Mouse (Mus musculus) embryonic stem cell, embryonic (primary cell): ENCODE measurements around the gene Tnrc6b.

Source experiments
- CTCF ChIA-PET, 4 experiments: fragments of 300-600 bp in 2 of 4; fragments of 350-600 bp in 2 of 4; sonication (Branson Sonifier 250); formaldehyde crosslinking; loops; one replicate each; lab custom pipeline; 2022; ENCODE audit warnings: inconsistent platforms in 2 of 4; lab: Charles Lee
- POLR2A ChIA-PET, 4 experiments: fragments of 300-600 bp in 2 of 4; fragments of 350-600 bp in 2 of 4; sonication (Branson Sonifier 250); formaldehyde crosslinking; loops; one replicate each; lab custom pipeline; 2022; ENCODE audit warnings: antibody characterized with exemption in 4 of 4, inconsistent platforms in 1 of 4; lab: Charles Lee

The Tnrc6b gene

DNA sequence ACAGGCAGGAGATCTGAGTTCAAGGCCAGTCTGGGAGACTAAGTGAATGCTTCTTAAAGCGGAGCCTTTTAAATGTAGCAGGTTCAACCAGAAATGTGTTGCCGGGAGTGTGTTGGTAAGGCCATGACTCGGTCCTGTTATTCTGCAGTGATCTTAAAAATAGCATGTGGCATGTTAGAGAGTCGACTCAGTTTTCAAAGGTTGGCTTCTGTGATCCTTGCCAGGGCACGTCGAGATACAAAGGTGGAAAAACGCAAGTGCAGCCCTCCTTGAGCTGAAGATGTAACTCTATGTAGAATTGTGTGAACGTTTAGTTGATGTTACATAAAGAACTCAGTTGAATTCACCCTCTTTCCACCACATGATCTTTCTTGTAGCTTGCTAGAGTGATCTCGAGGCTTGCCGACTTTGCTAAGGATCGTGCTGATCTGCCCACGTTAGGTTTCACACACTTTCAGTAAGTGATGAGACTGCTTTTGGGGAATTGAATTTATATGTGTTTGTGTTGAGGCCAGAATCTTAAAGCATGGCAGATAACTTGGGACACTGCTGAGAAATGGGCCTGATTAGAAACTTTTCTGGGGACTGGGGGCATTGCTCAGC lies 244.8 kb downstream of the Tnrc6b start:
- ChIA-PET POLR2A (interaction anchor here in 3 of 4 experiments (0.7 to 1.5 kb wide), 4 partner anchors 12 to 21 kb away, joined by 3 to 5 read pairs (median 4); partner anchors contain the start of gene Sgsm3 (in 1 of the 3)), CTCF (no interaction called here)

DNA sequence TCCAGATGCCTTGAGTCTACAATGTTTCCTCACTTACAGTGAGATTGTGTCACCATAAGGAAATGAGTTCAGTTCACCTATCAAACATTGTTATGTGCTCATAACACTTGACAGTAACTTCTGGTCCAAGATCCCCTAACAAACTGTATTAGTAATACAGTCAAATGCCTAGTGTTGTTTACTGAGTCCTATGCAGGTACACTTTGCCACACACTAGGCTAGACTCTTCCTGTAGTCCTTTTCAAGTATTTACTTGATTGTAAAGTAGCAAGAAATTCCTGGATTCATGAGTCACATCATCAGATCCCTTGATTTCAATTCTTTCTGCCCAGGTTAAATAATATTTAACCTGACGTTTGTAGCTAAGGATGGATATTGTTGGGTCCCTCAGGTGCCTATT lies 258.3 kb downstream of the Tnrc6b start:
- ChIA-PET POLR2A (interaction anchor here in 2 of 4 experiments (0.5 to 3.3 kb wide), 11 partner anchors 8 to 171 kb away, joined by 3 to 18 read pairs (median 4); partner anchors contain the start of gene Sgsm3 (in 2 of the 2)), CTCF (interaction anchor here in 2 of 4 experiments (0.8 to 1.4 kb wide), 2 partner anchors 22 to 35 kb away, joined by 4 read pairs; no protein-coding TSS in a partner anchor)

DNA sequence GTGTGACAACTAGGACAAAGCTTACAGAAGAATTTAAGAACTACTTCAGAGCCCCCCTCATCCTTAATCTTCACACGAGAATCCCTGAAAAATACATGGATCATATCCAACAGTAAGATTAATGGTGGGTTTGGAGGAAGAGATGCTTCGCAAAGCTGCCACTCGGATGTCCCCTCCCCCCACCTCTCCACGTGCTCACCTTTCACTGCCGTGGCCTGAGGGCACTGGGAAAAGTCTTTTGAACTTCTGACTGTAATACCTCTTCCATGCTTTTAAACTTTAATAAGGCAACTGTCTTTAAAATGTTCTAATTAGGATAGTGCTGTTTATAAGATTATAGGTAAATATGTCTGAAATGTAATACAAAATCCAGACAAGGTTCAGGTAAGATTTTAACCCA lies 263.2 kb downstream of the Tnrc6b start:
- CTCF ChIA-PET, result no interaction called here
- POLR2A ChIA-PET, result interaction anchor here in 3 of 4 experiments (0.5 to 2.9 kb wide), 11 partner anchors 8 to 398 kb away, joined by 3 to 13 read pairs (median 5); partner anchors contain the start of gene Tnrc6b (in 2 of the 3)

DNA sequence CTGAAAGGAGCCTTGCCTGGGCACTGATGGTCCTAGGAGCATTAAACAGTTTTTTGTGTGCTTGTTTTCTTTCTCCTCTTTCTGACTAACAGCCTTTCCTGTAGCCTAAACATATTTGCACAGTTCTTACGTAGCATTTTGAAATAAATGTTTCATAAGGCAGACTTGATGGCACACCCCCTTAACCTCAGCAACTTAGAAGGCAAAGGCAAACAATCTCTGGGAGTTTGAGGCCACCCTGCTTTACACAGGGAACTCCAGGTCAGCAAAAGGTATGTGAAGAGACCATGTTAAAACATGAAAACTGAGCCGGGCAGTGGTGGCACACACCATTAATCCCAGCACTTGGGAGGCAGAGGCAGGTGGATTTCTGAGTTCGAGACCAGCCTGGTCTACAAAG lies 264.6 kb downstream of the Tnrc6b start:
- CTCF ChIA-PET, result interaction anchor here in 2 of 4 experiments (0.6 kb wide), 3 partner anchors 106 to 1041 kb away, joined by 3 to 5 read pairs (median 4); no protein-coding TSS in a partner anchor
- POLR2A ChIA-PET, result interaction anchor here in 2 of 4 experiments (0.7 to 1.5 kb wide), 7 partner anchors 11 to 327 kb away, joined by 3 to 4 read pairs (median 3); partner anchors contain the start of gene Tnrc6b (in 1 of the 2)

DNA sequence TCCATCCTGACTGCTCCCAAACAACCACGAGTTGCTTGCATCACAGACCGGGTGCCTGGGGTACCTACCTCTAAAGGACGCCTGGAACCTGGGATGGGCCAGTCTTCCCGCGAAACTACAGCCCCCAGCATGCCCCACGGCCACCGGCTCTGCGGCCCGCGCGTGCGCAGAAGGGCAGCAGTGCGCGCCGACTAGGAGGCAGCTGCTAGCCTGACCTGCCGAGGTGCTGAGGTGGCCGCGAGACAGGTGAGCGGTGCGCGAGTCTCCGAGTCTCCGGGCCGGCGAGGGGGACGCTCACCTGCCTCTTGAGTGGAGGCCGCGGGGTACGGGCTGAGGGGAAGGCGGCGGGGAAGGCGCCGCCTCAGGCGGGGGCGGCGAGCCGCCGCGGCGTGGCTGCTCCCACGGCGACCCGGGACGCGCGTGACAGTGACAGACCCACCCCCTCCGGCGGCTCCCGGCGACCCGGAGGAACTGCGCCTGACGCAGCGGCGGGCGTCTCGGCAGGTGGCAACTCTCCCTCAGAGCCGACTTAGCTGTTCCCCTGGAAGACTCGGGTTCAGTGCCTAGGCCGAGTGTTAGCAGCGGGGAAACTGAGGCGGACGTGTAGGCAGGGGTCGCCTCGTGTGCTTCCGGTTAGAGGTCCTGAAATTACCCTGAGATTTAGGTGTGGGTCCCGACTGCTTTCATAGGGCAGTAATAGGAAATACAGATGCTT lies 266.7 kb downstream of the Tnrc6b start, which contains the start of gene Sgsm3:
Gene Sgsm3, plus strand, starts transcription at position 146 of the 715 bp plus-strand sequence.
- CTCF ChIA-PET, result interaction anchor here in 2 of 4 experiments (0.6 to 1.5 kb wide), 5 partner anchors 31 to 889 kb away, joined by 3 to 9 read pairs (median 3); no protein-coding TSS in a partner anchor
- POLR2A ChIA-PET, result interaction anchor here (0.5 to 2.3 kb wide), 15 partner anchors 9 to 307 kb away, joined by 3 to 8 read pairs (median 4); partner anchors contain the start of genes Tnrc6b (in 2 of the 4) and Adsl (in 1 of the 4)

DNA sequence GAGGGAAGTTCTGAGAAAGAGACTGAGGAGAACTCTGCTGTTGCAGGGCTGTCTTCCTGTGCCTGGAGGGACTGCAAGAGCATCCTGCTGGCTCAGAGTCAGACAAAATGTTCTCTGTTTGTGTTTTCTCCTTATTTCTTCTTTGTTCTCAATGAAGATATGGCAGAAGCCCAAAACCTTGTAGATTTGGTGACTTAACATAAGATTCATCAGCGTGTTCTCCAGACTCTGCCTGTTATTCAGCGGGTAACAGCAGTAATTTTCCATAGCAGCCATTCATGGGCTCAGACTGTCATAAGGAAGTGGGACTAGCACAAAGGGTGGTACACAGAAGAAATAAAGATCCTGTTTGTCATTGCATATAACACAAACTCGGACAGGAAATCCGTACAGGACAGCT lies 268.5 kb downstream of the Tnrc6b start:
- CTCF ChIA-PET, result no interaction called here
- POLR2A ChIA-PET, result interaction anchor here in 1 of 4 experiments (2.1 kb wide), 1 partner anchor 9 kb away, joined by 8 read pairs; no protein-coding TSS in a partner anchor

DNA sequence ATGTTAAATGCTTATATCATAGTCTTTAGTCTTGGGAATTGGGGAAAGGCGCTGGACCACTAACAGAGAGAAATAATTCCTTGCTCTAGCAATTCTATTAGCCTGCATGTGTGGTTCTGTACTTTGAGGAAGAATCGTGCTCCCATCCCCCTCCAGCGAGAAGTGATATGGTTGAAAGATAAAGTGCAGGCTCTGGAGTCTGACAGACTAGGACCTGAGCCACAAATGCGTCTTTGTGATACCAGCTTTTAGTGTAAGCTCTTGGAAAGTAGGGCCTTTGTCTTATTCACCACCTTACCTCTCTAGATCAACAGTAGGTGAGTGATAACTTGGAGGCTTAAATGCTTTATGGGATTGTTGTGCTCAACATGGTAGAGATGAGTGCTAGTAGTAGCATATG lies 270.1 kb downstream of the Tnrc6b start:
- CTCF ChIA-PET, result no interaction called here
- POLR2A ChIA-PET, result interaction anchor here in 1 of 4 experiments (0.6 to 1.3 kb wide), 4 partner anchors 9 to 198 kb away, joined by 3 to 5 read pairs (median 3); no protein-coding TSS in a partner anchor

DNA sequence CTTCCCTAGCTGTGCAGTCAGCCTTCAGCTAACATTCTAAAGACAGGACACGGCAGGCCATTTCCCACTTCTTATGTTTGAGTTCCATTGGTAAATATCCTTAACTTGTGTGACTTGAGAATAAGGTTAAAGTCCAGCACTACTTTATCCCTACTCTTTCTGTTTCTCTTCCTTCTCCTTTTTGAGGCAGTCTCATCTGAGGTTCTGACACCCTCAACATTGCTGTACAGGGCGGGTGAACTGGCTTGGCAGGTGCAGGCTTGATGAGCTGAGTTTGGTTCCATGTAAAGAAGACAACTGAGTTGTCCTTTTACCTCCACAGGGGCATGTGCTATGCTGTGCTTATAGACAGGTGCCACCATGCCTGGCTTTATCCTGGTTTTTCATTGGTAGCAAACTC lies 272.2 kb downstream of the Tnrc6b start:
- POLR2A ChIA-PET, result interaction anchor here in 1 of 4 experiments (0.8 to 1.2 kb wide), 4 partner anchors 10 to 17 kb away, joined by 3 to 4 read pairs (median 3); no protein-coding TSS in a partner anchor

DNA sequence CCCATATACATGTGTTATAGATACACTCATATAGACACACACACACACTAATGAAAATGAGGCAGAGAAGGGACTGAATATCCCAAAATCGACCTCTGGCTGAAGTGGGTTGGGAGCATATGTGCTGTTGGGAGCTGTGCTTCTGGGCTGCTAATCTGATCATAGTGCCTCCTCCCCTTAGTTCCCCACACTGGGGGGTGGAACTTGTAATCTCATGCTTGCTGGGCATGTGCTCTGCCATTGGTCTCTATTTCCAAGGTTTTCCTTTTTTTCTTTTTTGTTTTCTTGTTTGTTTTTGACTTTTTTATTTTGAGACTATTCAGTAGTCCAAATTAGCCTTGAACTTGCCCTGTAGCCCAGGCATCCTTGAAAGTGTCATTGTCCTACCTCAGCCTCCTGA lies 277.2 kb downstream of the Tnrc6b start:
- ChIA-PET POLR2A (interaction anchor here in 2 of 4 experiments (0.9 to 1.8 kb wide), 6 partner anchors 10 to 58 kb away, joined by 3 to 8 read pairs (median 4); partner anchors contain the start of gene Sgsm3 (in 1 of the 2)), CTCF (interaction anchor here in 1 of 4 experiments (0.5 to 0.6 kb wide), 2 partner anchors 21 to 295 kb away, joined by 4 to 10 read pairs; no protein-coding TSS in a partner anchor)

More for the DNA sequence above, 272.2 kb downstream of the Tnrc6b start:
- CTCF ChIA-PET, result interaction anchor here in 2 of 4 experiments (0.6 to 0.7 kb wide), 3 partner anchors 31 to 380 kb away, joined by 3 to 4 read pairs (median 4); no protein-coding TSS in a partner anchor

DNA sequence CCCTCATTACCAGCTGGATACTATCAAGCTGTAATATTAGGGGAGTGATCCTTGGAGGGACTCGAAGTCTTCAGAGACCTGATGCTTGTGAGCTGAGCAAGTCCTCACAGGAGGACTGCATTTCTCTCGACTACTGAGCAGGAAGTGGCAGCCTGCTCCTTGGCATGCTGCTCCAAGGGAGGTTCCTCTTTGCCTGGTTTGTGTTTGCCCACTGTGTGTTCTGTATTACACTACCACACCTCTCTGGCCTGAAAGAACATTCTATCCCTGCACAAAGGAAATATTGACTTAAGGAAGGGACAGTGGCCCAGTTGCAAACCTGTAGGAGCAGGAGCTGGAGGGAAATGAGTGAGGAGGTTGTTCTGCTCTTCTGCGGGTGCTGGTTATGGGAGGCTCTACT lies 278.6 kb downstream of the Tnrc6b start:
- ChIA-PET CTCF (interaction anchor here in 2 of 4 experiments (0.6 to 0.8 kb wide), 2 partner anchors 19 to 38 kb away, joined by 3 read pairs; no protein-coding TSS in a partner anchor), POLR2A (interaction anchor here in 2 of 4 experiments (0.6 to 1.5 kb wide), 3 partner anchors 14 to 1794 kb away, joined by 3 read pairs; no protein-coding TSS in a partner anchor)
